Mouse (Mus musculus) kidney, postnatal 0 days (tissue): ENCODE results near the gene Serpinf2. TPM values are rescaled to one million over a fixed set of nuclear protein-coding genes. Genes with fewer than 3 reads are reported as not detected.
A peak's percentile ranks its signal among the peaks of the same experiment; 100 is the strongest.

ENCODE experiments used
- ATAC-seq: fragments of 200-750 bp; cut with Nextera tagmentation; replicated peaks from 2 replicates; pipeline ENCODE4 v1.8.0; 2017; ENCODE audit warnings: low read depth, moderate number of reproducible peaks, moderate TSS enrichment, moderate library complexity; ENCODE audit not compliant: low FRiP score
- DNase-seq: peaks from one replicate; pipeline ENCODE4 v3.0.0-alpha.2; 2016; ENCODE audit warnings: low spot score
- H3K27ac ChIP-seq: fragments of 300-500 bp; sonication (generic); 2 replicates; pipeline ENCODE4 v1.5.1; 2014; ENCODE audit warnings: mild to moderate bottlenecking
- H3K27me3 ChIP-seq: fragments of 300-500 bp; sonication (generic); 2 replicates; pipeline ENCODE4 v1.6.1; 2014; ENCODE audit warnings: low read length, mixed read lengths; ENCODE audit not compliant: insufficient read depth
- H3K36me3 ChIP-seq: fragments of 300-500 bp; sonication (generic); 2 replicates; pipeline ENCODE4 v1.6.1; 2014; ENCODE audit warnings: low read length, mixed read lengths; ENCODE audit not compliant: insufficient read depth
- H3K4me1 ChIP-seq: fragments of 300-500 bp; sonication (generic); replicated peaks from 2 replicates; pipeline ENCODE4 v1.6.1; 2014; ENCODE audit warnings: antibody characterized with exemption, low read length, mixed read lengths; ENCODE audit not compliant: insufficient read depth
- H3K4me2 ChIP-seq: fragments of 300-500 bp; sonication (generic); 2 replicates; pipeline ENCODE4 v1.6.1; 2014; ENCODE audit warnings: mild to moderate bottlenecking, low read length, moderate library complexity, mixed read lengths
- H3K4me3 ChIP-seq: fragments of 300-500 bp; sonication (generic); replicated peaks from 2 replicates; pipeline ENCODE4 v1.5.1; 2014; ENCODE audit warnings: low read depth, low read length
- H3K9ac ChIP-seq: fragments of 300-500 bp; sonication (generic); 2 replicates; pipeline ENCODE4 v1.6.1; 2014; ENCODE audit warnings: low read depth, low read length
- H3K9me3 ChIP-seq: fragments of 300-500 bp; sonication (generic); replicated peaks from 2 replicates; pipeline ENCODE4 v1.6.1; 2016; ENCODE audit warnings: low read length, inconsistent platforms, mixed read lengths
- CTCF ChIP-seq: IDR thresholded peaks from 2 replicates; pipeline ENCODE4 v1.5.1; 2016; ENCODE audit warnings: antibody characterized with exemption, low read depth, mild to moderate bottlenecking, moderate library complexity
- WGBS: fragments of 180-500 bp; shearing (Covaris S2); extraction: QIAGEN DNeasy Blood & Tissue Kit; methylation state at CpG from one replicate; pipeline ENCODE4 v1.1.7; 2014; 5-methylcytosine and 5-hydroxymethylcytosine counted together
- polyA plus RNA-seq: library from polyadenylated mRNA; unstranded; fragments of >200 nt; fragmentation: Nextera tagmentation; extraction: Ambion mirVana; gene quantifications from 2 replicates; pipeline ENCODE4 v1.2.1, GENCODE M21; 2015

Gene Serpinf2
- polyA plus RNA-seq, 1 experiment from 2014 or later = 45.2 TPM

DNA sequence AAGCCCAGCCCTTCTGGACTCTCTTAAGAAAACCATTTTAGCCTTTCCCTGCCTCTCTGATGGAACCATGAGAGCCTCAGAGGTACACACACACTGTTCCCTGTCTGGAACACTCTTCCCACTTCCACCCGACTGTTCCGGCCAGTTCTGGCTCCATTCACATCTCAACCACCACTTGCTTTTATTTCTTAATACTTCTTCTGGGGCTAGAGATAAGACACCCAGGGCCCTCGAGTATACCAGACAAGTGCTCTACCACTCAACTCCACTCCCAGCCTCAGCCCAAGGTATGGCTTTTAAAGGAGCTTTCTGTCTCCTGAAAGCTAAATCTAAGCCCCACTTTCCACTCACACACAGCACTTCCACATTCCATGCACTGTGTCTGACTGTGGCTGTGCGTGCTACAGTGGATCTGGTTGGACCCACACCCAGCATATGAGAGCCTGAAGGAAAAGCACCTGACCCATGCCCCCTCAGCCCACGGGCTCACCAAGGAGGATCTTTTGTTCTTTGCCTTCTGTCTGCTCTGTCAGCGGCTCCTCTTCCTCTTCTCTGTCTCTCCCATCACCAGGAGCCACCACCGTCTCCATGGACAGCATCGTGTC is 11.0 kb upstream of the Serpinf2 start:
- DNase-seq = no peak
- Histone ChIP-seq H3K27me3 (no peaks in the 10 kb centered on the region), H3K36me3 (peaks cover 27% of the 10 kb centered on the region; the same call in 1 of the 2 replicates), H3K4me2 (no peak overlapping the region), H3K4me1 (peaks cover 12% of the 10 kb centered on the region; the same call in 1 of the 2 replicates), H3K9me3 (no peaks in the 10 kb centered on the region), H3K4me3 (no peak overlapping the region), H3K27ac (no peak overlapping the region), H3K9ac (no peak overlapping the region)
- ATAC-seq = no peak
- no peak for TF ChIP-seq CTCF
- WGBS = 79% methylated on average over 8 of the region's 8 CpGs

GRCm38 (mm10) chr11:75449695-75450094 is 10.3 kb upstream of the Serpinf2 start:
- H3K4me1 ChIP-seq = peaks cover 8% of the 10 kb centered on the region; the same call in 1 of the 2 replicates
- H3K27ac ChIP-seq = no peak overlapping the region
- WGBS = 78% methylated on average over 7 of the region's 7 CpGs
- H3K9me3 ChIP-seq = no peaks in the 10 kb centered on the region
- H3K9ac ChIP-seq = no peak overlapping the region
- no peak for TF ChIP-seq CTCF
- peaks cover 30% of the 10 kb centered on the region; the same call in 1 of the 2 replicates for H3K36me3 ChIP-seq
- DNase-seq (no peak), ATAC-seq (no peak)
- H3K4me2 ChIP-seq = no peak overlapping the region
- no peaks in the 10 kb centered on the region for H3K27me3 ChIP-seq
- H3K4me3 ChIP-seq = no peak overlapping the region

GRCm38 (mm10) chr11:75448575-75448974 is 9.2 kb upstream of the Serpinf2 start:
- 0 out of 2 replicates have a peak, but pooled peaks cover 5% of the 10 kb centered on the region for H3K4me1 ChIP-seq
- H3K36me3 ChIP-seq = peaks cover 30% of the 10 kb centered on the region; the same call in 1 of the 2 replicates
- 77% methylated on average over 3 of the region's 3 CpGs for WGBS
- no peak for ATAC-seq
- no peak overlapping the region for H3K27ac ChIP-seq
- no peak for DNase-seq
- no peak for TF ChIP-seq CTCF
- no peaks in the 10 kb centered on the region for H3K9me3 ChIP-seq
- no peak overlapping the region for H3K4me3 ChIP-seq
- H3K9ac ChIP-seq = no peak overlapping the region
- H3K4me2 ChIP-seq = no peak overlapping the region
- H3K27me3 ChIP-seq = no peaks in the 10 kb centered on the region

GRCm38 (mm10) chr11:75443711-75444110 is 4.3 kb upstream of the Serpinf2 start:
- ATAC-seq (peak; percentile 86), DNase-seq (peak; percentile 18)
- Histone ChIP-seq H3K4me3 (no peak overlapping the region), H3K9ac (no peak overlapping the region), H3K27me3 (no peaks in the 10 kb centered on the region), H3K4me2 (no peak overlapping the region), H3K4me1 (0 out of 2 replicates have a peak, but pooled peaks cover 4% of the 10 kb centered on the region), H3K36me3 (peaks cover 26% of the 10 kb centered on the region; the same call in 1 of the 2 replicates), H3K9me3 (no peaks in the 10 kb centered on the region), H3K27ac (no peak overlapping the region)
- TF ChIP-seq CTCF = 0 out of 2 replicates have a peak, but pooled peaks have one; percentile 20
- WGBS = 54% methylated on average over 8 of the region's 8 CpGs

DNA sequence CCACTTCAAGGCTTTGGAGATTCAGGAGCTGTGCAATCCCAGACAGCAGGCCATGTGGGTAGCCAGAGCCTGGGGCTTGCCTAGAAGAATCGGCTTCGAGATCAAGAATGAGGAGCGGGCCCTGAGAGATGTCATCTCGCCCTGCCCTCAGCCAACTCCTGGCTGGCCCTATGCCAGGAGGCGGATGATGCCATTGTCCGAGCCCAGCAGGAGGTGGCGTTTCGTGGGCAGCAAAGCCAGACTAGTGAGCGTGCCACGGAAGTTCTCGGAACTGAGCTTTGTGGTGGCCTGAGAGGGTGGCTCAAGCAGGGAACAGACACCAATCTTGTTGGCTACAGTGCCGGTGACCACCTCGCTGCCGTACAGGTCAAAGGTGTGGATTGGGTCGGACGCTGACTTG is 2.2 kb upstream of the Serpinf2 start:
- H3K9ac ChIP-seq = no peak overlapping the region
- H3K4me1 ChIP-seq = 0 out of 2 replicates have a peak, but pooled peaks cover 4% of the 10 kb centered on the region
- H3K36me3 ChIP-seq = 0 out of 2 replicates have a peak, but pooled peaks cover 13% of the 10 kb centered on the region
- WGBS = 88% methylated on average over 16 of the region's 16 CpGs
- H3K27ac ChIP-seq = no peak overlapping the region
- no peak for ATAC-seq
- no peak for DNase-seq
- H3K4me3 ChIP-seq = no peak overlapping the region
- no peaks in the 10 kb centered on the region for H3K27me3 ChIP-seq
- no peak for TF ChIP-seq CTCF
- no peaks in the 10 kb centered on the region for H3K9me3 ChIP-seq
- no peak overlapping the region for H3K4me2 ChIP-seq

- no peak overlapping the region for H3K27ac ChIP-seq
These were observed 1.6 kb upstream of the Serpinf2 start for GRCm38 (mm10) chr11:75441034-75441433.

More at GRCm38 (mm10) chr11:75441034-75441433, 1.6 kb upstream of the Serpinf2 start:
- Histone ChIP-seq H3K9me3 (no peaks in the 10 kb centered on the region), H3K4me2 (no peak overlapping the region), H3K36me3 (0 out of 2 replicates have a peak, but pooled peaks cover 11% of the 10 kb centered on the region), H3K4me1 (0 out of 2 replicates have a peak, but pooled peaks cover 4% of the 10 kb centered on the region), H3K4me3 (no peak overlapping the region), H3K9ac (no peak overlapping the region), H3K27me3 (no peaks in the 10 kb centered on the region)
- 83% methylated on average over 7 of the region's 7 CpGs for WGBS
- TF ChIP-seq CTCF = no peak
- ATAC-seq = no peak
- DNase-seq = no peak
